Mouse (Mus musculus): ENCODE results near the gene Prl8a8. TPM values are rescaled to one million over a fixed set of nuclear protein-coding genes. Genes with fewer than 3 reads are reported as not detected.

The Prl8a8 gene
- polyA plus RNA-seq (2015; fragmentation: Nextera tagmentation; extraction: Ambion mirVana), result not detected in 2 replicates

- ATAC-seq (replicated peaks; ENCODE audit: insufficient number of reproducible peaks, insufficient read depth, low FRiP score, low read depth), result no peak
- no peaks in the 10 kb centered on the region for H3K27me3 ChIP-seq
- H3K9ac ChIP-seq, result no peak within 1 kb of the TSS
- no peaks in the 10 kb centered on the region for H3K36me3 ChIP-seq
- no peak within 1 kb of the TSS for H3K4me3 ChIP-seq
- H3K27ac ChIP-seq, result no peak within 1 kb of the TSS
- H3K4me2 ChIP-seq, result no peak within 1 kb of the TSS
- 77% methylated on average over 4 of the region's 4 CpGs for WGBS
- no peaks in the 10 kb centered on the region for H3K4me1 ChIP-seq (replicated peaks)
- no peaks in the 10 kb centered on the region for H3K9me3 ChIP-seq (replicated peaks)
Observed at GRCm38 (mm10) chr13:27513117-27513516, at the start of gene Prl8a8. TSS of gene Prl8a8 (minus strand) at chr13:27513217.

GRCm38 (mm10) chr13:27553336-27553735, 40.3 kb upstream of the Prl8a8 start:
- no peak for ATAC-seq (replicated peaks; ENCODE audit: insufficient number of reproducible peaks, insufficient read depth, low FRiP score, low read depth)
- H3K27ac ChIP-seq, result no peak overlapping the region
- no peaks in the 10 kb centered on the region for H3K4me1 ChIP-seq (replicated peaks)
- no peak overlapping the region for H3K4me2 ChIP-seq
- H3K27me3 ChIP-seq, result no peaks in the 10 kb centered on the region
- no peak overlapping the region for H3K9ac ChIP-seq
- H3K9me3 ChIP-seq (replicated peaks), result no peaks in the 10 kb centered on the region
- no peaks in the 10 kb centered on the region for H3K36me3 ChIP-seq
- H3K4me3 ChIP-seq, result no peak overlapping the region

GRCm38 (mm10) chr13:27523156-27523555, 10.1 kb upstream of the Prl8a8 start:
- 66% methylated on average over 4 of the region's 4 CpGs for WGBS
- no peak for ATAC-seq (replicated peaks; ENCODE audit: insufficient number of reproducible peaks, insufficient read depth, low FRiP score, low read depth)

GRCm38 (mm10) chr13:27507645-27508044, 5.4 kb downstream of the Prl8a8 start:
- H3K9me3 ChIP-seq (replicated peaks), result no peaks in the 10 kb centered on the region
- H3K4me2 ChIP-seq, result no peak overlapping the region
- H3K36me3 ChIP-seq, result no peaks in the 10 kb centered on the region
- no peaks in the 10 kb centered on the region for H3K4me1 ChIP-seq (replicated peaks)
- no peak overlapping the region for H3K27ac ChIP-seq
- ATAC-seq (replicated peaks; ENCODE audit: insufficient number of reproducible peaks, insufficient read depth, low FRiP score, low read depth), result no peak
- H3K27me3 ChIP-seq, result no peaks in the 10 kb centered on the region
- WGBS, result 83% methylated on average over 1 of the region's 1 CpGs
- no peak overlapping the region for H3K9ac ChIP-seq
- H3K4me3 ChIP-seq, result no peak overlapping the region

More at GRCm38 (mm10) chr13:27523156-27523555, 10.1 kb upstream of the Prl8a8 start:
- Histone ChIP-seq H3K9me3 (replicated peaks) (no peaks in the 10 kb centered on the region), H3K4me3 (no peak overlapping the region), H3K4me1 (replicated peaks) (no peaks in the 10 kb centered on the region), H3K4me2 (no peak overlapping the region), H3K36me3 (no peaks in the 10 kb centered on the region), H3K9ac (no peak overlapping the region), H3K27ac (no peak overlapping the region), H3K27me3 (no peaks in the 10 kb centered on the region)

Other genes starting within 250 kb of the Prl8a8 start
- gene Prl6a1, start 200.6 kb downstream of the Prl8a8 start, polyA plus RNA-seq (2015; fragmentation: Nextera tagmentation; extraction: Ambion mirVana), result not detected in 2 replicates
- not detected in 2 replicates for gene Prl8a2, start 167.5 kb downstream of the Prl8a8 start, polyA plus RNA-seq (2015; fragmentation: Nextera tagmentation; extraction: Ambion mirVana)
- gene Prl2b1, start 122.4 kb downstream of the Prl8a8 start, polyA plus RNA-seq (2015; fragmentation: Nextera tagmentation; extraction: Ambion mirVana), result not detected in 2 replicates
- gene Prl8a6, start 74.5 kb downstream of the Prl8a8 start, polyA plus RNA-seq (2015; fragmentation: Nextera tagmentation; extraction: Ambion mirVana), result not detected in 2 replicates
- not detected in 2 replicates for gene Prl8a9, start 51.4 kb upstream of the Prl8a8 start, polyA plus RNA-seq (2015; fragmentation: Nextera tagmentation; extraction: Ambion mirVana)
- not detected in 2 replicates for gene Prl8a1, start 69.0 kb upstream of the Prl8a8 start, polyA plus RNA-seq (2015; fragmentation: Nextera tagmentation; extraction: Ambion mirVana)
- gene Prl7b1, start 97.4 kb upstream of the Prl8a8 start, polyA plus RNA-seq (2015; fragmentation: Nextera tagmentation; extraction: Ambion mirVana), result not detected in 2 replicates
- gene Prl7a1, start 129.3 kb upstream of the Prl8a8 start, polyA plus RNA-seq (2015; fragmentation: Nextera tagmentation; extraction: Ambion mirVana), result not detected in 2 replicates
- gene Prl7a2, start 154.8 kb upstream of the Prl8a8 start, polyA plus RNA-seq (2015; fragmentation: Nextera tagmentation; extraction: Ambion mirVana), result not detected in 2 replicates
- not detected in 2 replicates for gene Prl7d1, start 203.5 kb upstream of the Prl8a8 start, polyA plus RNA-seq (2015; fragmentation: Nextera tagmentation; extraction: Ambion mirVana)

All from heart, embryonic 15.5 days (tissue).